Mouse (Mus musculus) left cerebral cortex, postnatal 36 days (tissue): Measurements from ENCODE around the gene Gm13090. TPM values are rescaled to one million over a fixed set of nuclear protein-coding genes. Genes with fewer than 3 reads are reported as not detected.

ENCODE experiments used
- DNase-seq, 2 experiments: peaks; one replicate each; pipeline ENCODE4 v3.0.0; 2021 to 2022; ENCODE audit warnings: low spot score in 2 of 2, mixed read lengths in 1 of 2
- intact Hi-C: fragments of 180-260 bp; cut with DNase I; formaldehyde crosslinking; loops from one replicate; pipeline ENCODE4 v1.15.1; 2025
- total RNA-seq, 2 experiments: library from RNA; stranded (reverse); gene quantifications; 2 replicates each; pipeline ENCODE4 v1.2.3; 2021

The Gm13090 gene
- total RNA-seq = not detected

GRCm38 (mm10) chr4:151089270-151089669 lies at the start of gene Gm13090:
Gene Gm13090, plus strand, starts transcription at chr4:151089570.
- no peak for DNase-seq
- intact Hi-C loops = no loop called here

DNA sequence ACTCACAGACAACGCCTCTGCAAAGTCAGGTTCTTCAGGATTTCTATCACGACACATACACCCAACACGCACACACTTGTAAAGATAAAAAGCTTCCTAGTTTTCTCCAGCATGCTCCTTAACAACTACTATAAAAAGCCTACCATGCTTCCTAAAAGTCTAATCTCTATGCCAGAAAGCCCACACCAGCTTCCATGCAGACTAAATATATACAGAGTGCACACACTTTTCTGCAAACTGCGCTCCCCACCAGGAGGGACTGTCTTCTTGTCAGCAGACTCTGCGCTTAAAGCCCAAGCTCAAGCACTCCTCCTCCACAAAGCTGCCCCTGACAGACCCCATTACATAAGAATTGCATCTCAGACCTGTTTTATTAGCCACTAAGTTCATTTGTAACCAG lies 47.9 kb upstream of the Gm13090 start:
- intact Hi-C loops = loop anchor here (10.0 kb wide), 1 partner anchor 823 kb away; the partner anchor contains the start of gene Camta1
- peak; percentile 56 to 60 for DNase-seq

- no peak for DNase-seq
- intact Hi-C loops = loop anchor here (10.0 kb wide), 1 partner anchor 822 kb away; the partner anchor contains the start of gene Camta1
Observed at GRCm38 (mm10) chr4:151043281-151043680, 46.1 kb upstream of the Gm13090 start.

- intact Hi-C loops = loop anchor here (10.0 kb wide), 1 partner anchor 821 kb away; the partner anchor contains the start of gene Camta1
- peak; percentile 99 for DNase-seq
Observed at GRCm38 (mm10) chr4:151044037-151044943, 45.1 kb upstream of the Gm13090 start, which contains the start of gene Per3. Gene Per3, minus strand, starts transcription at chr4:151044665.

- DNase-seq = peak; percentile 55 to 70
- intact Hi-C loops = loop anchor here (10.0 kb wide), 1 partner anchor 820 kb away; the partner anchor contains the start of gene Camta1
Observed at GRCm38 (mm10) chr4:151044944-151045570, 44.3 kb upstream of the Gm13090 start.

DNA sequence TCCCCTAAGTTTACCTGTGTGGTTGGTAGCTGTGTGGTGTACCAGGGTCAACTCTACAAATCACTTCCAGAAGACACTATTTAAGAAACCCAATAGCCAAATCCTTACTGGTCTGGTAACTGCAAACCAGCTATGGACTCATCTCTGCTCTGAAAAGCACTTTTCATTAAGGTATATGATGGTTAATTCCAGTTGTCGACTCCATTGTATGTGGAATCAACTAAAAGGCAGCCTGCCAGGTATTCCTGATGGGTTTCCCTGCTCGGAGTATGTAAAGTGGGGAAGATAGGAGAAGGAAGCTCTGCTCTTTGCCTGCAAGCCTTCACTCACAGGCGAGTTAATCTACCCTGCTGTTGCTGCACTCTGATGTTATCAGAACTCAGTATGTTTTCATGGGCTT lies 42.8 kb upstream of the Gm13090 start:
- DNase-seq = no peak
- intact Hi-C loops = loop anchor here (10.0 kb wide), 1 partner anchor 818 kb away; the partner anchor contains the start of gene Camta1

DNA sequence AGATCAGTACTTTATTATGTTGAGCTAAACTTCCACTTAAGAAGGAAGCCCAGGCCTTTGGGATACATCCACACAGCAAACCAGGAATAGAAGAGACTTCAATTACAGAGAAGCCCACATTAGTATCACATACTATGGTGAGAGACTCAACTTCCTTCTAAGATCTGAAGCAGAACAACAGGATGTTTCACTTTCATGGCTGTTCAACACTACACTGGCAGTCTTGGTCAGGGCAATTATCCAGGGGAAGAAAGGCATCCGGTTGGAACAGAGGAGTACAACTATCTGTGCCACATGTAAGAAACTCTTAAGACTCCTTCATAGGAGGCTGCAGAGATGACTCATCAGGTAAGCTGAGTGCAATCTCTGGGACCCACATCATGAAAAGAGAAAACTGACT lies 38.2 kb upstream of the Gm13090 start:
- DNase-seq = no peak
- intact Hi-C loops = no loop called here

DNA sequence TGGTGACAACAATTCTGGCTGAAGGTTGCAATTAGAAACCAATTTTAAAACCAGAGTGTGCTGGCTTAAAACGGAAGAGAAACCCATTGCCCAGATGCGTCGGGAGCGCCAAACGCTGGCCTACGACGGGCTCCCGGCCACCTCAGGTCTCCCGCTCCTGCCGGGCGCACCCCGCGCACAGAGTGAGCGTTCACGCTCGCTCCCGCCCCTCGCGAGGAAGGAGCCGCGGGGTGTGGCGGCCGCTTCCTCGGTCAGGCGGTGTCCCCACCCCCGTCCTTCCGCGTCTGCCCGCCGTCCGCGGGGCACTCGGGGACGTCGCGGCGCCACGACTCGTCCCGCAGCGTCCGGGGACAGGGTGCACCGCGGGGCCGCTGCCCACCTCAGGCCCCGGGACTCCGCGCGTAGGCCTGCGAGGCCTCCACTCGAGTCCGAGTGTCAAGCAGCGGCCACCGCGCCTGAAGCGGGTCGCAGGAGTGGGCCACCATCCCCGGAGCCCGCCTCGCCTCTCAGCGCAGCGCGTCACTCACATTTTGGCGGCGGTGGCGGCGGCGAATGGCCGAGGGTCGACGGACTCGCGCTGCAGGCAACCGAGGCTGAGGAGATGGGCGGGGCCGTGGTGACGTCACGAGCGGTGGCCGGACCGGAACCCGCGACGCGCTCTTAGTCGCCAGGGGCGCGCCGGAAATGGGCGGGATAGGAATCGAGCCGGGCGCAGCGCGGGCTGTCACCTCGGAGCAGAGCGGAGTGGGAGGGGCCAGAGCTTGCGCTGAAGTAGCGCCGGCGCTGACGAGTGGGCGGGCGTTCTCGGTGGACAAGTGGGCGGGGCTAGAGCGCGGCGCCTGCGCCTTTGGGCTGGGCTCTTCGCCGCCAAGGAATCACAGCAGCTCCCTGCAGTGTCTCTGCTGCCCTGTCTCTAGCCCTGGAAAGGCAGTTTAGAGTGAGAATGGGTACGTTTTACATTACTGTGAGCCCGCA lies 31.7 kb upstream of the Gm13090 start, which contains the start of gene Vamp3:
Gene Vamp3 (minus strand): TSS at position 617 of the 975 bp plus-strand sequence.
- intact Hi-C loops = no loop called here
- DNase-seq = peak; percentile 98 to 99

DNA sequence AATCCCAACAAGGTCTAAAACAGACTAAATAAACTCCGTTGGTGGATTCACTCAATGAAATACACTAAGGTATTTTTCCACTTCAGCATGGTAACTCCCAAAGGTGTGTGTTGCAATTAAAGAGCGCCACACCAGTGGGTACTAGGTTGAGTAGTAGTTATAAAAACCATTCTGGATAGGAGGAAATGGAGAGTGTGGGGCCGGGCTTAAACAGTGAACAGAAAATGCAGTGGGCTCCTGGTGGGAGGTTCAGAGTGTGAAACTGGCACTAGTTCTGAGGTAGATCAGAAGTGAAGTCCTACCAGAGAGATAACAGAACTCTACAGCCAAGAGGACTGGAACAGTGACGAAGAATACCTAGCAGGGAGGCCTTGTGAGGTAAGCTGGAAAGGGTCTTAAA lies 30.7 kb upstream of the Gm13090 start:
- intact Hi-C loops = no loop called here
- DNase-seq = no peak

- no peak for DNase-seq
- intact Hi-C loops = no loop called here
Observed at GRCm38 (mm10) chr4:151059566-151059965, 29.8 kb upstream of the Gm13090 start.

DNA sequence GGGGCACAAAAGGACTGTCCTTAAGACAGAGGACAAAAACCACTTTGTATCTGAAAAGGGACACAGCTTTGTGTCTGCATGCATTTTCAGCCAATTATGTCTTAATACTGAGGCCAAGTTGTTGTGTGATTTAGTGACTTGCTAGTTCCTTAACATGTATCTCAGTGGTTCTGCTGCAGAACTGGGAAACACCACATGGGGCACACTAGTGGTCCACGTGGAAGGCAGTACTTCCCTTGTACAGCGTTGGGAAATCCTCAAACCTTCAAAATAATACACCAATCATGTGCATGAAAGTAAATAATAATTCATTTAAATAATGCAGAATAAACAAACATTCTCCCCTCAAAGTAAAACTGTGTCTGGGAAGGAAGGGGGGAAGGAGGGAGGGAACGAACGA lies 20.6 kb upstream of the Gm13090 start:
- no peak for DNase-seq
- intact Hi-C loops = no loop called here

- intact Hi-C loops = no loop called here
Observed at GRCm38 (mm10) chr4:151070962-151071361, 18.4 kb upstream of the Gm13090 start.

DNA sequence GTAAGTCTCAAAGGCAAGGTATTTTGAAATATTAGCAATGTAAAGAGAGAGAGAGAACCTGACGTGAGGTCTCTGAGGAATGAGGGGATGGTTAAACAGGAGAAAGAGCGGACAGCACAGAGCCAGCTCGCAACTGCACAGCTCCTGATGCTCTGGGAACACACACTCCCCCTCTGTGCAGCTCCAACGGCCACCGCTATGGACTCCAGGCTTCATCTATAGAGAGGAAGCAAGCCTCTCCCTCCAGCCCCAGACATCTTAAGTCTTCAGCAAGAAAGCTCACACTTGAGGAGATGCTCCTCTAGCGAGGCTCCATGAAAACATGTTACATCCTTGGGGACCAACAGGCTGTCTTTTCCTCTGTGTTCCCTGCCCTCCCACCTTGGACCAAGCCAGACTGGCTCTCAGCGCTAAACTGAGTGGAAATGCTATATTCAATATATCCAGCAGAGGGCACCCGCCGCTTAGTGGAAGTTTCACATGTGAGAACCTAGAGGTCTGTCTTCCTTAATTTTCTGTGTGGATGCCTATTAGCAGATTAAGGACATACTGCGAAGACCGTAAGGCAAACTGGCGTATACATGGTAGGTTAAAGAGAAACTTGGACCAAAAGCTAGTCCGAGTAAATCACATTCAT lies 16.1 kb upstream of the Gm13090 start:
- intact Hi-C loops = loop anchor here (1.0 kb wide), 1 partner anchor 68 kb away; no protein-coding TSS in a partner anchor
- peak; percentile 58 to 68 for DNase-seq

More at GRCm38 (mm10) chr4:151070962-151071361, 18.4 kb upstream of the Gm13090 start:
- no peak for DNase-seq

DNA sequence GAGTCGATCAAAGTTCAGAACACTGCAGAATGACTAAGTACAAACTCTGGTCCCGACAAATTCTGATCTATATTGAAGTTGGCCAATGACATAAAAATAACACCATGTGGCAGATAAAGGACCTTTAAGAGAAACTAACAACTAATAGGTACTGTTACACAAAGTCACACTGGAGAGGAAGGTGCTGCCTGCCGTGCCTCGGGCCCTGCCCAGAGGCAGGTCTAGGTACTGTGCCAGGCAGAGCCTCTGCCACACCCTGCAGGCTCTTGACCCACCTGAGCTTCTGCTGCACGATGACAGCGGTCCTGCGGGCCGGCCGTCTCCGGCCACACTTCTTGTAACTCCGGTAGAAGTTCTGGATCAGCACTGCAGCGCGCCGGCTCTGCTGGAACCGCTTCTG lies 14.6 kb upstream of the Gm13090 start:
- intact Hi-C loops = no loop called here
- DNase-seq = no peak

GRCm38 (mm10) chr4:151081355-151081754 lies 8.0 kb upstream of the Gm13090 start:
- no peak for DNase-seq
- intact Hi-C loops = no loop called here

GRCm38 (mm10) chr4:151081977-151082376 lies 7.4 kb upstream of the Gm13090 start:
- no peak for DNase-seq
- intact Hi-C loops = no loop called here

- intact Hi-C loops = no loop called here
- no peak for DNase-seq
Observed at GRCm38 (mm10) chr4:151083027-151083426, 6.3 kb upstream of the Gm13090 start.

DNA sequence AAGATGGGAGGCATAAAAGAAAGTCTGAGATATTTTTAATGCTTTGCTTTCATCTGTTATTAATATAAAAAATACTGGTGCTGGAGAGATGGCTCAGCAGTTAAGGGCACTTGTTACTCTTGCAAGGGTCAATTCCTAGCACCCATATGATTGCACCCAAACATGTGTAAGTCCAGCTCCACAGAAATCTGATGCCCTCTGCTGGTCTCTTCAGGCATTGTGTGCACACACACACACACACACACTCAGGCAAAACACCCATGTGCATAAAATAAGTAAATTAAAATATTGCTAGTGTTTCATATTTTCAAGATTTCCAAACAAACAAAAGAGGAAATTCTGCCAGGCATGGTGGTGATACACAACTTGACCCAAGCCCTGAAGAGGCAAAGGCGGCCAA lies 2.0 kb upstream of the Gm13090 start:
- intact Hi-C loops = no loop called here
- no peak for DNase-seq

GRCm38 (mm10) chr4:151088819-151089218 lies 551 bp upstream of the Gm13090 start:
- intact Hi-C loops = no loop called here
- DNase-seq = no peak
